Mouse (Mus musculus): Measurements from ENCODE around the gene Klhl32.
"Not testable (repeated sequence)": the region's sequence is repeated elsewhere in the genome, so short reads cannot be mapped to it uniquely, and the experiment has no call there.

Gene Klhl32

GRCm38 (mm10) chr4:24795180-24795579, 55.7 kb downstream of the Klhl32 start:
- no peak for ATAC-seq (ENCODE audit: low TSS enrichment)

- ATAC-seq (ENCODE audit: low TSS enrichment) = peak; percentile 78
Measured at GRCm38 (mm10) chr4:24793726-24794345, 57.1 kb downstream of the Klhl32 start.

- ATAC-seq (ENCODE audit: low TSS enrichment) = no peak
Measured at GRCm38 (mm10) chr4:24792416-24792981, 58.4 kb downstream of the Klhl32 start.

- peak; percentile 77 for ATAC-seq (ENCODE audit: low TSS enrichment)
Measured at GRCm38 (mm10) chr4:24789331-24789730, 61.6 kb downstream of the Klhl32 start.

- ATAC-seq (ENCODE audit: low TSS enrichment) = no peak
Measured at GRCm38 (mm10) chr4:24785757-24786532, 65.0 kb downstream of the Klhl32 start.

- ATAC-seq (ENCODE audit: low TSS enrichment) = no peak
Measured at GRCm38 (mm10) chr4:24765919-24766318, 85.0 kb downstream of the Klhl32 start.

GRCm38 (mm10) chr4:24765469-24765868, 85.5 kb downstream of the Klhl32 start:
- no peak for ATAC-seq (ENCODE audit: low TSS enrichment)

GRCm38 (mm10) chr4:24764558-24764957, 86.4 kb downstream of the Klhl32 start:
- ATAC-seq (ENCODE audit: low TSS enrichment) = no peak

GRCm38 (mm10) chr4:24763451-24763850, 87.5 kb downstream of the Klhl32 start:
- no peak for ATAC-seq (ENCODE audit: low TSS enrichment)

- ATAC-seq (ENCODE audit: low TSS enrichment) = peak; percentile 88
Measured at GRCm38 (mm10) chr4:24758954-24759353, 92.0 kb downstream of the Klhl32 start.

GRCm38 (mm10) chr4:24752517-24753208, 98.3 kb downstream of the Klhl32 start:
- ATAC-seq (ENCODE audit: low TSS enrichment) = peak; percentile 85

GRCm38 (mm10) chr4:24737080-24737479, 113.8 kb downstream of the Klhl32 start:
- peak; percentile 98 for ATAC-seq (ENCODE audit: low TSS enrichment)

GRCm38 (mm10) chr4:24720834-24721233, 130.1 kb downstream of the Klhl32 start:
- ATAC-seq (ENCODE audit: low TSS enrichment) = peak; percentile 99

GRCm38 (mm10) chr4:24715559-24715958, 135.4 kb downstream of the Klhl32 start:
- ATAC-seq (ENCODE audit: low TSS enrichment) = no peak

- ATAC-seq (ENCODE audit: low TSS enrichment) = peak; percentile 82
Measured at GRCm38 (mm10) chr4:24714367-24714766, 136.6 kb downstream of the Klhl32 start.

GRCm38 (mm10) chr4:24698528-24699117, 152.3 kb downstream of the Klhl32 start:
- ATAC-seq (ENCODE audit: low TSS enrichment) = peak; percentile 88

- no peak for ATAC-seq (ENCODE audit: low TSS enrichment)
Measured at GRCm38 (mm10) chr4:24680080-24680479, 170.8 kb downstream of the Klhl32 start.

GRCm38 (mm10) chr4:24670007-24670406, 180.9 kb downstream of the Klhl32 start:
- ATAC-seq (ENCODE audit: low TSS enrichment) = peak; percentile 66

GRCm38 (mm10) chr4:24659218-24659617, 191.7 kb downstream of the Klhl32 start:
- peak; percentile 58; the same call in 1 of the 2 replicates for ATAC-seq (ENCODE audit: low TSS enrichment)

GRCm38 (mm10) chr4:24644735-24645134, 206.2 kb downstream of the Klhl32 start:
- not testable (repeated sequence) for ATAC-seq (ENCODE audit: low TSS enrichment)

- ATAC-seq (ENCODE audit: low TSS enrichment) = 0 out of 2 replicates have a peak, but pooled peaks have one; percentile 16
Measured at GRCm38 (mm10) chr4:24642306-24642705, 208.6 kb downstream of the Klhl32 start.
